Mouse (Mus musculus) G1E (cell line): ENCODE data around the gene Tbxas1. TPM values are rescaled to one million over a fixed set of nuclear protein-coding genes. Genes with fewer than 3 reads are reported as not detected.

Experiments used
- ATAC-seq: 2 replicates; pipeline ENCODE4 v1.8.0; 2016; ENCODE audit warnings: mild to moderate bottlenecking; ENCODE audit not compliant: insufficient number of reproducible peaks, poor library complexity, low FRiP score, severe bottlenecking; ENCODE audit errors: extremely low read depth
- DNase-seq: peaks from one replicate; pipeline ENCODE4 v3.0.0; 2012; ENCODE audit warnings: low spot score
- H3K27me3 ChIP-seq: 2 replicates; pipeline ENCODE4 v1.6.1; 2012; ENCODE audit warnings: mild to moderate bottlenecking, low read length, inconsistent platforms; ENCODE audit not compliant: insufficient read depth
- H3K36me3 ChIP-seq: replicated peaks from 2 replicates; pipeline ENCODE3; 2012; ENCODE audit warnings: mild to moderate bottlenecking, inconsistent platforms
- H3K4me1 ChIP-seq: 2 replicates; pipeline ENCODE4 v1.6.1; 2012; ENCODE audit warnings: low read depth, low read length, inconsistent platforms, mixed read lengths; ENCODE audit not compliant: insufficient read depth
- H3K4me3 ChIP-seq: 2 replicates; pipeline ENCODE4 v1.5.1; 2012; ENCODE audit warnings: low read depth, mild to moderate bottlenecking, inconsistent platforms, low read length, moderate library complexity, mixed read lengths
- H3K9me3 ChIP-seq: replicated peaks from 2 replicates; pipeline ENCODE4 v1.6.1; 2012; ENCODE audit warnings: inconsistent platforms
- CTCF ChIP-seq: IDR thresholded peaks from 2 replicates; pipeline ENCODE4 v1.5.1; 2012; ENCODE audit warnings: low read depth, low read length, inconsistent platforms, mixed read lengths
- GATA1 ChIP-seq: IDR thresholded peaks from 2 replicates; pipeline ENCODE4 v1.6.1; 2012; ENCODE audit warnings: borderline replicate concordance, low read length, inconsistent platforms, mixed read lengths
- GATA2 ChIP-seq: IDR thresholded peaks from 2 replicates; pipeline ENCODE4 v1.6.1; 2012; ENCODE audit warnings: low read depth, low read length, inconsistent platforms, borderline replicate concordance
- POLR2AphosphoS5 ChIP-seq: IDR thresholded peaks from 2 replicates; pipeline ENCODE4 v1.6.1; 2012; ENCODE audit warnings: low read depth, low read length, inconsistent platforms; ENCODE audit not compliant: insufficient replicate concordance
- TAL1 ChIP-seq: conservative IDR thresholded peaks from 2 replicates; pipeline ENCODE4 v1.6.1; 2012; ENCODE audit warnings: low read depth, low read length, inconsistent platforms, mixed read lengths
- polyA plus RNA-seq: library from polyadenylated mRNA; stranded (reverse); fragments of >175 nt; gene quantifications from 2 replicates; pipeline ENCODE4 v1.2.3, GENCODE M21; 2012
- total RNA-seq, 2 experiments: library from RNA; stranded (forward) in 1 of 2; stranded (reverse) in 1 of 2; fragments of 200-1000 nt in 1 of 2; fragments of >200 nt in 1 of 2; fragmentation: Nextera tagmentation in 1 of 2; gene quantifications; 2 replicates each; pipeline ENCODE4 v1.2.3; 2014 to 2017

The Tbxas1 gene
- total and polyA plus RNA-seq, 3 experiments, result 1.2 to 13.2 (median 3.2) TPM

DNA sequence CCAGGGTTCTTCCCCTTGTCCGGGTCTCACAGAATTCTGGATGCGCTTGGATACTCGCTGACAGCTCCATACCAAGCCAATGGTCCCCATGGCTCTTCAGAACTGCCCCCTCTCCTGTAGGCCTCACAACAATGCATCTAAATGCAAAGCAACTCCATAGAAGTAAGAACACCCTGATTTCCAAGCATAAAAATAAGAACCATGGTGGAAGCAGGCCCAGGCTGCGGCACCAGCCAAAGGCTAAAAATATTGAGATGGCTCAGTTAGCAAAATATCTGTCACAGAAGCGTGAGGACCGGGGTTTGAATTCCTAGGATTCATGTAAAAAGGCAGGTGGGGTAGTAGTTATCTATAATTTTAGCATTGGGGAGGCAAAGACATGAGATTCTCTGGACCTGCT lies 159.8 kb downstream of the Tbxas1 start:
- no peak overlapping the region for H3K4me3 ChIP-seq
- H3K27me3 ChIP-seq, result peaks cover 58% of the 10 kb centered on the region
- H3K9me3 ChIP-seq, result no peaks in the 10 kb centered on the region
- H3K4me1 ChIP-seq, result no peaks in the 10 kb centered on the region
- TF ChIP-seq POLR2AphosphoS5 (no peak), CTCF (no peak), GATA1 (no peak), TAL1 (no peak), GATA2 (no peak)
- ATAC-seq (no peak), DNase-seq (no peak)
- H3K36me3 ChIP-seq, result no peaks in the 10 kb centered on the region

- Histone ChIP-seq H3K9me3 (no peaks in the 10 kb centered on the region), H3K27me3 (peaks cover 59% of the 10 kb centered on the region), H3K4me3 (no peak overlapping the region), H3K4me1 (no peaks in the 10 kb centered on the region), H3K36me3 (no peaks in the 10 kb centered on the region)
- TF ChIP-seq GATA2 (no peak), POLR2AphosphoS5 (no peak), TAL1 (no peak), CTCF (no peak), GATA1 (no peak)
- DNase-seq, result no peak
- ATAC-seq, result no peak
Measured at GRCm38 (mm10) chr6:39036204-39036603, 161.0 kb downstream of the Tbxas1 start.

GRCm38 (mm10) chr6:39040451-39040850 lies 165.2 kb downstream of the Tbxas1 start:
- no peaks in the 10 kb centered on the region for H3K36me3 ChIP-seq
- no peak overlapping the region for H3K4me3 ChIP-seq
- no peak for TF ChIP-seq POLR2AphosphoS5
- H3K27me3 ChIP-seq, result peaks cover 68% of the 10 kb centered on the region
- H3K9me3 ChIP-seq, result no peaks in the 10 kb centered on the region
- ATAC-seq (no peak), DNase-seq (no peak)
- no peaks in the 10 kb centered on the region for H3K4me1 ChIP-seq

- ATAC-seq, result no peak
- Histone ChIP-seq H3K4me1 (peaks cover under 1% of the 10 kb centered on the region; the same call in 1 of the 2 replicates), H3K27me3 (peaks cover 67% of the 10 kb centered on the region), H3K36me3 (no peaks in the 10 kb centered on the region), H3K9me3 (no peaks in the 10 kb centered on the region), H3K4me3 (no peak overlapping the region)
- TF ChIP-seq TAL1 (no peak), GATA1 (no peak), GATA2 (no peak), POLR2AphosphoS5 (no peak), CTCF (no peak)
- no peak for DNase-seq
Measured at GRCm38 (mm10) chr6:39049141-39049540, 173.9 kb downstream of the Tbxas1 start.

DNA sequence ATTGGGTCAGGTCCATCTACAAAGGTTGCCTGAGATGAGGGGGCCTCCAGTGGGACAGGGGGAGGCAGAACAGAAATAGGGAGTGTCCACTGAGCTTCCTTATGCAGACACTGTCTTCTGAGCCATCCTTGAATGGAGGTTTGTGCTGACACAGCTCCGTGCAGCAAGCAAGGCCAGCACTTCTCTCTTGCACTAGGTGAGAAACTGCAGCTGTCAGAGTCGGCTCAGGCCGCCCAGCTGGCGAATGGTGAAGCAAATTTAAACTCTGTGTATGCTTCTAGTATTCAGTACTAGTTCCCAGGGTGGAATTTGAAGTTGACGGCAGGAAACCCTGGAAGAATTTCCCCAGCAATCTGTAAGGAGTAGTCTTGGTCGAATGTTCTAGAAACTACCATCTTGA lies 175.6 kb downstream of the Tbxas1 start:
- Histone ChIP-seq H3K4me1 (peaks cover 17% of the 10 kb centered on the region), H3K27me3 (peaks cover 65% of the 10 kb centered on the region), H3K36me3 (no peaks in the 10 kb centered on the region), H3K4me3 (no peak overlapping the region), H3K9me3 (no peaks in the 10 kb centered on the region)
- no peak for DNase-seq
- ATAC-seq, result no peak
- TF ChIP-seq GATA2, result no peak
- TF ChIP-seq POLR2AphosphoS5, result no peak
- no peak for TF ChIP-seq CTCF
- no peak for TF ChIP-seq TAL1
- TF ChIP-seq GATA1, result no peak

GRCm38 (mm10) chr6:39051799-39052556 lies 176.8 kb downstream of the Tbxas1 start:
- TF ChIP-seq GATA1 (no peak), GATA2 (no peak), TAL1 (no peak), CTCF (no peak), POLR2AphosphoS5 (no peak)
- H3K4me3 ChIP-seq, result no peak overlapping the region
- ATAC-seq, result no peak
- peaks cover 61% of the 10 kb centered on the region for H3K27me3 ChIP-seq
- peaks cover 24% of the 10 kb centered on the region for H3K4me1 ChIP-seq
- no peak for DNase-seq
- no peaks in the 10 kb centered on the region for H3K9me3 ChIP-seq
- H3K36me3 ChIP-seq, result no peaks in the 10 kb centered on the region

- no peak overlapping the region for H3K4me3 ChIP-seq
- DNase-seq, result no peak
- TF ChIP-seq POLR2AphosphoS5 (no peak), CTCF (no peak), TAL1 (no peak), GATA1 (no peak), GATA2 (no peak)
- peaks cover 31% of the 10 kb centered on the region for H3K4me1 ChIP-seq
- no peaks in the 10 kb centered on the region for H3K36me3 ChIP-seq
- H3K27me3 ChIP-seq, result peaks cover 59% of the 10 kb centered on the region
- no peaks in the 10 kb centered on the region for H3K9me3 ChIP-seq
- no peak for ATAC-seq
Measured at GRCm38 (mm10) chr6:39052636-39053035, 177.4 kb downstream of the Tbxas1 start.
